Mouse (Mus musculus) megakaryocyte progenitor cell, adult 5-6 weeks (primary cell): ENCODE measurements around the gene Pde6d. TPM values are rescaled to one million over a fixed set of nuclear protein-coding genes. Genes with fewer than 3 reads are reported as not detected.
A peak's percentile ranks its signal among the peaks of the same experiment; 100 is the strongest.
"Not testable (repeated sequence)": the region's sequence is repeated elsewhere in the genome, so short reads cannot be mapped to it uniquely, and the experiment has no call there.

Source experiments
- ATAC-seq: replicated peaks from 2 replicates; pipeline ENCODE4 v1.8.0; 2016; ENCODE audit warnings: mild to moderate bottlenecking, moderate TSS enrichment, inconsistent platforms; ENCODE audit not compliant: poor library complexity
- total RNA-seq, 2 experiments: library from RNA; stranded (forward) in 1 of 2; stranded (reverse) in 1 of 2; fragments of 157-497, 149-512 nt in 1 of 2; fragments of 200-1000 nt in 1 of 2; gene quantifications; 2 replicates each; pipeline versions ENCODE4 v1.2.3 to v1.2.4; 2015 to 2017

Pde6d gene
- total RNA-seq, 2 experiments from 2014 or later = 23.6 to 60.3 TPM

DNA sequence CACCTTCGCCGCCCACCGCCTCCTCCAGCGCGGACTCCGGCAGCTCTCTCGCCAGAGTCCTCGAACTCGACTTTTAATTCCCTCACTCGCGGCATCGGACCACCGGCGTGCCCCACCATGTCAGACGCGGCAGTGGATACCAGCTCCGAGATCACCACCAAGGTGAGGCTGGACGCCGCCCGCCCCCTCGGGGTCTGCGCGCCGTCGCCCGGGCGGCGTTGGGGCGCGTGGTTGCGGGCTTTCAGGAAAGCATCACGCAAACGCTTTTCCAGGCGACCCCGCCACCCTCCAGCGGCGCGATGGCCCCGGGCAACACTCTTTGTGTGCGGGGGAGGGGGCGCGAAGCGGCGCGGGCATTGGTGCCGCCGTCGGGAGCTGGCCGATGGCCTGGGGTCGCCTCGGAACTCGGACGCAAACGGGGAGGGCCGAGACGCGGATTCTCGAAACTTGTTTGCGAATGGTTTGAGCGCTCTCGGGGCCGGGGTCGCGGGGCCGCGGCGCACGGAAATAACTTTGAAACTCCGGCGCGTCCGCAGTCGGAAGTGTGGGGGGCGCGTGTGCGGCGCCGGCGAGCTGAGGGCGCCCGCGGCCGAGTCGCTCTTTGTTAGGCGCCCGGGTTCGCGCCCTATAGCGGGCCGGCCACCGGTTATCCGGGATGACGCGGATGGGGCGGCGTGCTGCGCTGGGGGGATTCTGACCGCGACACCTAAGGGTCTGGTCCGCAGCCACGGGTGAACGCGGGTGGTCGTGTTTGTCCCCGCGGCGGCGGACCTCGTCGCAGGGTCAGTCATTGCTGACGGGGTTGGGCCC, 55.4 kb downstream of the Pde6d start:
- ATAC-seq = no peak; the same call in 1 of the 2 replicates

DNA sequence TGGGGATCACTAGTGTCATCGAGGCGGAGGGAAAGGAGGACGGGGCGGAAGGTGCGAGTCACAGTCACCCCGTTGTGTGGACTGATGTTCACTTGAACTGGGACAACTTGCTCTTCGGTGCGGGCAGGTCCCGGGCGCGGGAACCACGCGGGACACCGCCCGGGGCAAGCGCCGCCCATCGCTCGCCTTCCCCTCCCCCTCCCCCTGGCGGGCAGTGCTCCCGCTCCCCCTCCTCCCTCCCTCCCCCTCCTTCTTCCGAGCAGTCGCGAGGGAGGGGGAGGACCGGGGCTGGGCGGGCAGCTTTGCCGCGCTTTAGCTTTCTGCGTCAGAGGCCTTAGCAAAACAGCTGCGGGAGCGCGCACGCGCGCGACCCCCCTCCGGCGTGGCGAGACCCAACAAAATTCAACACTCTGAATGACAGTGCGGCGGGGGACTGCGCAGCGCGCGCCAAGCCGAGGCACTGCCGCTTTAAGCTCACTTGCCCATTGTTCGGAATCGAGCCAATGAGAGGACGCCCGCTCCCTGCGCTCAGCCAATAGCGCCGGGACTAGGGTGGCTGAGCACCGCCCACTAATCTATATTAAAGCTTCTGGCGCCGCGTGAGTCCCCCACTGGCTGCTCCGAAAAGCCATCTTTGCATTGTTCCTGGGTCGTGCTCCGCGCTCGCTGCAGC, 56.2 kb downstream of the Pde6d start, which contains the start of gene Ptma:
Gene Ptma (plus strand): TSS at position 611 of the 673 bp plus-strand sequence.
- ATAC-seq = peak; percentile 47

DNA sequence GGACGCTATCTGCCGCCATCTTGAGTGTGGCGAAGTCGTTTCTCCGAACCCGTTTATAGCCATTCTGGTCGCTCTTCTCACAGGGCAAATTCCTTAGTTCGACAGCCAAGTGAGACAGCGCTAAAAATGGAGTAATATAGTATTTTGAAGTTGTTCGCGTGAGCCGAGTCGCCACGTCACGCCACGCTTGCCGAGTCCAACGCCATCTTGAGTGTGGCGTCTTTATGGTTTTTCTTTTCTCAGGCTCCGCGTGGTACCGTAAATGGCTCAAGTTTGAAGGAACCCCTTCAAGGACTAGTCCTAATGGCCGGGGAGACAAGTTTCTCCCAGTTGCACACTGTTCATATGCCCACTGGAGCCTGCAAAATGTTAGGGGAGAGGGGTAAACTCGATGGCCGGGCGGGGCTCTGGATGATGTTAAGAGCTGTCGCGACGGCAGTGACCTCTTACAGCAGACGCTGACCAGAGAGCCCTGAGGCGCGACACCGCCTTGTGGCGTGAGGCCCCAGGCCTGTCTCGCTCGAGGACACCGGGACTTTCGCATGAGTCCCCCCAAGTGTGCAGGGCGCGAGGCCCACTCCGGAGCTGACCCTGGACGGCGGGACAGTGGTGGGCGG, 56.8 kb downstream of the Pde6d start:
- ATAC-seq = peak; percentile 0; the same call in 1 of the 2 replicates

DNA sequence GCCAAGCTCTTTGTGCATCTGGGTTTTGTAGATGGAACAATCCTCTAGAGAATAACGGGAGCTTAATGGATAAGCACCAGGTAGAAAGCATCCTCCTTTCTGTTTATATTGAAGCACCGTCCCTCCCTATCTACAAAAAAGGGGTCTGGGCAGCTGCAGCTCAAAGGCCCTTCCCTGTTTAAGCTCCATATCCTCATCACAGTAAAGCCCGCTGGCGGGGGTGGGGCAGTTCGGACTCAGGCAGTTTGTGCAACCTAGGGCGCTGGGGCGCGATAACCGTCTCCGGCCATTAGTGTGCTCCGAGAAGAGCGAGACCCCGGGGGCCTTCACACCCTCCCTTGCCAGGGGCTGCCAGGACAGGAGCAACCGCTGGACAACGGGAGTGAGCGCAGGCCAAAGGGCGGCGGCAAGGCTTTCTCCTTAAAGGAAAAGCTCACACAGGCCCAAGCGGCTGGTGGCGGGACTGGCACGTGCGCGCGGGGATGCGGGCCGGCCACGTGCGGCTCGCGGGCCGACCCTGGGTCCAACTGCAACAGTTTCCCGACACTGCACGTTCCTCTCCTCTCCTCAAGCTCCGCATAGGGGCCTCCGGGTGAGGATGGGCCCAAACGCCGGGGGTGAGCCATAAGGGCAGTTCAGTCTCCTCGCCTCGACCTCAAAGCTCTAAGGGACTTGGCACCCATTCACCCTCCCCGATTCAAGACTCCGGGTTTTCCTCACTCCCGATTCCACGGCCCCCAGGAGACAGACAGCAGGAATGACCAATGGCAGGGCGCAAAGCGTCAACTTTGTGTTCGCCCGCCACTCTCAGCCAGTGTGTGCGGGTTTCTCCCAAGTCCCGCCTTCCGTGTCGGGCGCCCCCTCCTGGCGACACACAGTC, 57.6 kb downstream of the Pde6d start:
- ATAC-seq = peak; percentile 40

DNA sequence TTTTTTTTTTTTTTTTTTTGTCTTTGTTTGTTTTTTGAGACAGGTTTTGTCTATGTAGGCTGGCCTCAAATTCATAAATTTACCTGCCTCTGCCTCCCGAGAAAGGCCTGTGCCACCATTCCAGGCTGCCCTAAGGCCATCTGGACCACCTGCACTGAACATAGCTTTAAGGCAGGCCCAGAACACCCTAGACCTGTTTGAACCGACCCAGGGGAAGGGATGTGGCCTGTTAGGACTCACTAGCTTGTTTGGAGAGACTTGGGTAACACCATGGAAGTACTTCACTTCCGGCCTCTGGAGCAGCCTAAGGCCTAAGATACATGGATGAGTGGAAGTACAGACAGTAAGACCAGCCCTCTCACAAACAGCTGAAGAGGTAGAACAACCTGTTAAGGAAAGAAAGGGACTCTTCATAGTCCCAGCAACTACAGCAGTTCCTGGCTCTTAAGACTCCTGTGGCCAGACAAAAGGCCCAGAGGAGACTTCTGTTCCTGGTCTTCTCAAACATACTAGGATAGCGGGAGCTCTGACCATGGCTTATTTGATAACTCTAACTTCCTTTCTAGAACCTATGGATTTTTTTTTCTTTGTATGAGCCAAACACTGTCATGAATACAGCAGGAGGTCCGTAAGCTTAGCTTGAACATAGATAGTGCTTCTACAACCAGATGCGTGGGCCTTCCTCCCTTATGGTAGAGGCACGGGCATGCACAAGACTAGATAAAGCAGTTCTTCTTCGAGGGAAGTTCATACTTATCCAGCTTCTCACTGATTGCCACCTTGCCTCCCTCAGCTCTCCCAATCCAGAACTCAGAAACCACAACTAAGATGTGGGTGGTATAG, 58.4 kb downstream of the Pde6d start:
- ATAC-seq = peak; percentile 5

DNA sequence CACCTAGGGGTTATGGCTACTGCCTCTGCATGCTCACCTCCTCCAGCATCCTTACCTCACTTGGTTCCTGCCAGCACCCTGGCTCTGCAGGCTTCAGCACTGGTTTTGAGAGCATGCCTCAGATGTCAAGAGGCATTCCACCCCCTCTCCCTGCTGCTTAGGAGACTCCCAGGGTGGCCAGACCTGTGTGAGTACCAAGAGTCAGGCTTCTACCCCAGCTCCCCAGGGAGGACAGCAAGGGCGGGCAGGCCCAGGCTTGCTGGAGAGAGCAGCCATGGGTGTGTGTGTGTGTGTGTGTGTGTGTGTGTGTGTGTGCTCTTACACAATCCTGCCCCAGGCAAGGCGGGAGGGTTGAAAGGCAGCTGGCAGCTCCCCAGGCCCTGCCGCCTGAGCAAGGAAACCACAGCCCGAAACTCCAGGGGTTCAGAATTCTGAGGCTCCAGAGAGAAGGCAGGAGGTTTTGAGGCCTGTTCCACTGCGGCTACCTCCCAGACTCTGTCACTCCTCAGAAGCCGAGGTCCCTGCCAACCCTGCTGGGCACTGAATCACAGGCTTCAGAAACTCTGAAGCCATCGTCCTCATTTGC, 60.0 kb downstream of the Pde6d start:
- no peak for ATAC-seq

DNA sequence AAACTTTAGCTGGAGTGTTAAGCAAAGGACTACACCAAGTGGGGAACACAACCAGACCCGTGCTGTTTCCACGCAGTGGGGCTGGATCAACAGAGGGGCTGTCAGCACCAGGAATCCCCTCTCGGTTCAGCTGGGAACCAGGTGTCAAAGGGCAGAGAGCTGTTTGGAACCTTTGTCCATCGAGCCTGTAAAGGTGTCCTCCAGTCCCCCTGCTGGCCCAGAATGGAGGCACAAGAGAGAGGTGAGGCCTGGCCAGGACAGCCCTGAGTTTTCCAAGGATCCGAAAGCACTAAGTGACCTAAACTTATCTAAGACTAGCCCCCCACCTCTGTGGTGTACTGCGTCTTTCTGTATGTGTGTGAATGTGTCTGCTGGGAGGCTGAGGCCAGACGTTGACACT, 62.1 kb downstream of the Pde6d start:
- no peak for ATAC-seq

DNA sequence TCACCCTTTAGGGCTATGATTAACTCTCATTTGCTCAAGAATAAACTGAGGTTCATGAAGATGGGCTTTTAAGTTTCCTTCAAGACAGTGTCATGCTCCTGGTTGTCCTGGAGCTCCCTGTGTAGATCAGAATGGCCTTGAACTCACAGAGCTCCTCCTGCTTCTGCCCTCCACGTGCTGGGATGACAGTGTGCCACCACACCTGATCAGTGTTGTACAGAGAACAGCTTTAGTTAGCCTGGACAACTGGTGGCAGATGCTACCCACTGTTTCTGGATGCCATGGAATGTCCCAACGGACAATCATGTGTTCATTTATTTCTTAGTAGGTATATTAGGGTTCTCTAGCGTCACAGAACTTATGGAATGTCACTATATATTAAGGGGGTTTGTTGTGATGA, 65.4 kb downstream of the Pde6d start:
- no peak for ATAC-seq

DNA sequence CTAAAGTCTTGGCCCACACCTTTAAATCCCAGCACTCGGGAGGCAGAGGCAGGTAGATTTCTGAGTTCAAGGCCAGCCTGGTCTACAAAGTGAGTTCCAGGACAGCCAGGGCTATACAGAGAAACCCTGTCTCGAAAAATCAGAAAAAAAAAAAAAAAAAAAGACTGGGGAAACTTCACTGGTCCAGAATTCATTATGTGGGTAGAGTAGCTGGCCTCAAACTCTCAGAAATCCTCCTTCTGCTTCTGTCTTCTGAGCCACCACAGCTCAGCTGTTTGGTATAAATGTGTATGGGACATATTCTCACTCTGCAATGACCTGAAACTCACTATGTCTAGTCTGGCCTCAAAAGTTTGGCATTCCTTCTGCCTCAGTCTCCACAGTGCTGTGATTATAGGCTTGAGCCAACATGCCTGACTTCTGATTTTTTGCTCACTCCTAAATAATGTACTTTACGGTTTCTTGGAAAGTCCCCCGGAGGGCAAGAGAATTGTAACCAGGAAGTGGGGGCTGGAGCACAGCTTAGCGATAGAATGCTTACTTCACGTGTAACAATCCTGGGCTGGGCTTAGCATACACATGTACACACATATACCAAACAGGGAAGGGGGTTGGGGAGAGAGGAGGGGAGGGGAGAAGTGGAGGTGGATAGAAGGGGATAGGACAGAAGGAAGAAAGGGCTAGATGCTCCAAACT, 66.6 kb downstream of the Pde6d start:
- ATAC-seq = 0 out of 2 replicates have a peak, but pooled peaks have one; percentile 19

DNA sequence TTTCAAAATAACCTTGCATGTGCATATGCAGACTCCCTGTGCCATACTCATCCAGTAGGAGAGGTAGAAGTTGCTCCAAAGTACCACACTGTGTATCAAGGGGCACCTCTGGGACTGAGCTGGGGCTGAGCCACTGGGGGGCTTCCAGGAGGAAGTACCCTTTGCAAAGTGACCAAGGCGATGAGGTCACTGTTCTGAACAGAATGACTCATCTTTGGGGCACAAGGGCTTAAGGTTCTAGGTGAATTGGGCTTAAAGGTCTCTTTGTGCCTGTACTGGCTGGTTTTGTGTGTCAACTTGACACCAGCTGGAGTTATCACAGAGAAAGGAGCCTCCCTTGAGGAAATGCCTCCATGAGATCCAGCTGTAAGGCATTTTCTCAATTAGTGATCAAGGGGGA, 69.4 kb downstream of the Pde6d start:
- not testable (repeated sequence) for ATAC-seq

DNA sequence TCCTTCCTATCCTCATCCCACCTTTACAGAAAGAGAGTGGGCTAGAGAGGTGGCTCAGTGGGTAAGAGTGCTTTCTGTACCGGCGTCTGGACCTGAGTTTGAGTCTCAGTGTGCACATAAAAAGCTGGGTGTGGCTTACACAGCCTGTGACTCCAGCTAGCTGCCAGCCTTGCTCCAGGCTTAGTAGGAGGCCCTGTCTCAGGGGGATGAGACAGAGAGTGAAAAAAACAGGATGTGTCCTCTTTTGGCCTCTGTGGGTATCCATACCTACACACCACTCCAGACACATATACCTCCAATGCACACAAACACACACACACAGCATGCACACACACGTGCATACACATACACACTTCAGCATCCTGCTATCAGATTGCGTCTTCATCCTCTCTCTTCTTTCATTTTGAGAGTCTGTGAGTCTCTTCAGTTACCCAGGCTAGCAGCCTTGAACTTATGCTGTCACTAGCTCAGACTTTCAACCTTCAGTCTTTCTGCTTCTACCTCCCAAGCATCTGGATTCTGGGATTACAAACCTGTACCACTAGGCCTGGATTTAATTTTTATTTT, 70.2 kb downstream of the Pde6d start:
- no peak for ATAC-seq

DNA sequence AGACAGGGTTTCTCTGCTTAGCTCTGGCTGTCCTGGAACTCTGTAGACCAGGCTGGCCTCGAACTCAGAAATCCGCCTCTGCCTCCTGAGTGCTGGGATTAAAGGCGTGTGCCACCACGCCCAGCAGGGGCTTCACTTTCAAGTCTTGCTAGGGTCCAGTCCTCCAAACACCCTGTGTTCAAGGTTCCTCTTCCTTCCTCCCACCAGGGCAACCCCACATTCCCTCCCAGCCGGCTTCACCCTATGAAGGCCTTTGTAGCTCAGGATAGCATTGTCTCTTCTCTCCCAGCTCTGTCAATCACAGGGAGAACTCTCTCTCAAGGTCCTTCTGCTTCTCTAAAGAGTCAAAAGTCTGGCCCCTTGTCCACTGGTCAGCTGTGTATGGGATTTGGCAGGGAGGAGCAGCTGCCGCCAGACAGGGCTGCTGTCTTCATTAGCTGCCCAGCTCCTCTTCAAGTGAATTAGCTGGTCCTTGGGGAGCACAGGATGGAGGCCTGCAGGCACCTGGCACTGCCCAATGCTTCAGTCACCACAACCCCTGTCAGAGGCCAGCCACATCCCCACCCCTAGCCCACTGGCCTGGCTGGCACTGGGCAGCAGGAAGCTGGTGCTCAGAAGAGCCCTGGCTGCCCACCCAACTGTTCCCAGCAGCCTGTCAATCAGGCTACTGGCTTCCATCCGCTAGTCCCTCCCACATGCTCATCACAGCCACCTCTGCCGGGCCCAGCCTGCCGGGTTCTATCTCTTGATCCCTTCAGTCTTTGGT, 71.6 kb downstream of the Pde6d start:
- ATAC-seq = peak; percentile 24; the same call in 1 of the 2 replicates

DNA sequence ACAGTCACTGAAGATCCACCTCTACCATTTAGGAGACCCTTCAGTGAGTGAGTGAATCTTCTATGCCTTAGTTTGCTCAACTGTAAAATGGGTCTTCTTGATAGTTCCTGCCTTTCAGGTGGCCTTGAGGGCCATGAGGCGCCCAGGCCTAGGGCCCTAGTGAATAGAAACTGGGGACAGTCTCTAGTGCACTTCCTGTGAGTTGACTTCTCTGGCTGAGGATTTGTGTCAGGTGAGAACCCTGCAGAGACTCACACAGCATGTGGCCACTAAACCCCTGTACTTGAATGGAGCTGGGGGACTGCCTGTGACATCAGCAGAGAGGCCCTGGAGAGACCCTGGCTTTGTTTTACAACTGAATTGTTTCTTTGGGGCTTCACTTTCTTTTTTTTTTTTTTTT, 72.2 kb downstream of the Pde6d start:
- no peak for ATAC-seq

DNA sequence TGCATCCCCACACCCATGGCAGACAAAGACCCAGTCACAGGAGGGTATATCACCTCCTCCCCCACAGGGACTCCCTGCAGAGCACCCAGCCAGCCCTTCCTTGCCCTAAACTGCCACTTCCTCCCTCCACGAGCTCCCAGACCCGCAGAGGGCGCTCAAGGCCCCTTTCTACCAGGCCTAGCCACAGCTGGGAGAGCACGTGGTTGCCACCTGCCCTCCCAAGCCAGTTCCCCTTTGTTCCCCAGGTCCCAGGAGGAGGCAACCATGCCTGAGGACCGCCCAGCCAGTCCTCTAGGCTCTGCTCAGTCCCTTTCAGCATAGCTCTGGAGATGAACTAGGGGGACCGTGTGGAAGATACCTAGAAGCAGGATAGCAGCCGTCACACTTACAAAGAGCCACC, 73.0 kb downstream of the Pde6d start:
- ATAC-seq = peak; percentile 90

DNA sequence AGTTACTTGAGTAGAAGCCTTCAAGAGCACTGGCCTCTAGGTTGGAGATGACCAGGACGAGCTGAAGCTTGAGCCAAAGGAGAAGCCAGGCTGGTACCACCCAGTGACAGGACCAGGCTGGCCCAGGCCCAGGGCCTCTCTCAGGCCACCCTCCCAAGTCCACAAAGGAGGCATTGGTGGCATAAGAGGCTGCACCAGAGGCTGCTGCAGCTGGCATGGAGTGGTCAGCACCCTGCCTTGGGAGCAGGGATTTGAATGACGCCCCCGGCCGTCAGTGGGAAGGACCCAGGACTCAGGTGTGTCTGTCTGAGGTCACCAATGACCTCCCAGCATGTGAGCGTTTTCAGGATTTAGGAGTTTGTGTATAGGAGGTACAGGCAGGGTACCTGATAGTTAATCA, 74.6 kb downstream of the Pde6d start:
- ATAC-seq = no peak

DNA sequence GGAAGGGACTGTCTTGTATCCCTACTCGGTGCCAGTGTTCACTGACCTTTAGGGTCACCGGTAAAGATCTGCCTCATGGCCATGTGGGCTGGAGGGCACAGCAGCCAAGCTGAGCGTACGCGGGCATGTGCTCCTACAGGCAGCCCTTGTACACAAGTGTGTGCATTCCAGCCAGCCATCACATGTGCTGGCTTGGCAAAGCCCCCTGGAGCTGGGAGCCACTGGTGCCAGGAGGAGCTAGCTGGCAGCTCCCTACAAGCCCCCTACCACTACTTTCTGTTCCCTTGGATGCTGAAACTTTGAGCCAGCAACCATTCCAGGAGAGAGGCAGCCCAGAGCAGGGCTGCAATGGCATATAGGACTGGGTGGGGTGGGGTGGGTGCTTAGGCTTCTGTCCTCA, 76.0 kb downstream of the Pde6d start:
- ATAC-seq = no peak

DNA sequence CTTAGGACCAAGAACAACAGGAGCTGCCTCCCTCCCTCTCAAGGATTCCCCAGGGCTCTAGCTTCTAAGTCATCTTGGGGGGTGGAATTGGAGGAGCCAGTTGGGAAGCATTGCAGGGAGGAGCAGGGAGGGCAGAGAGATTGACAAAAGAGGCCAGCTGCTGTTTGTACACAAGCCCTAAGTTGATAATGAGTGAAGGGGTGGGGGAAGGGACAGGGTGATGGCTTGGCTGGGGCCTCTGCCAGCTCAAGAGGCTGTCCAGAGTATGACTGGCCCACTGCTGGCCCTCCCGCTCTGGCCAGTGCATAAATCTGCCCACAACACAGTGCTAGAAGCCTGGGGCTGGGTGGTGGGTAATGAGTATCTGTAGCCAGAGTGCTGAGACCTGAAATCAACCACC, 77.0 kb downstream of the Pde6d start:
- ATAC-seq = no peak
